Mouse (Mus musculus) liver, adult 2 months (tissue): Measurements from ENCODE around the gene Larp1. TPM values are rescaled to one million over a fixed set of nuclear protein-coding genes. Genes with fewer than 3 reads are reported as not detected.

Source experiments
- DNase-seq: peaks from one replicate; pipeline ENCODE4 v3.0.0-alpha.2; 2011; ENCODE audit warnings: low read depth, low spot score; ENCODE audit errors: extremely low read depth
- H3K27ac ChIP-seq: fragments of 200-500 bp; replicated peaks from 2 replicates; pipeline ENCODE4 v1.5.1; 2012; ENCODE audit warnings: low read depth, mild to moderate bottlenecking, control low read depth, inconsistent platforms, low read length; ENCODE audit not compliant: insufficient read depth
- H3K27me3 ChIP-seq: fragments of 200-500 bp; 2 replicates; pipeline ENCODE4 v1.6.1; 2012; ENCODE audit warnings: mild to moderate bottlenecking, moderate library complexity, low read length, inconsistent platforms; ENCODE audit not compliant: control insufficient read depth, insufficient read depth
- H3K36me3 ChIP-seq: fragments of 200-500 bp; 2 replicates; pipeline ENCODE4 v1.6.1; 2012; ENCODE audit warnings: low read length, inconsistent platforms; ENCODE audit not compliant: control insufficient read depth, insufficient read depth
- H3K4me1 ChIP-seq: fragments of 200-500 bp; 2 replicates; pipeline ENCODE4 v1.6.1; 2011; ENCODE audit warnings: low read length; ENCODE audit not compliant: control insufficient read depth, insufficient read depth
- H3K4me3 ChIP-seq: fragments of 200-500 bp; 2 replicates; pipeline ENCODE4 v1.5.1; 2011; ENCODE audit warnings: low read depth, mild to moderate bottlenecking, control low read depth, low read length, moderate library complexity; ENCODE audit not compliant: insufficient read depth
- H3K79me2 ChIP-seq: fragments of 200-500 bp; 2 replicates; pipeline ENCODE4 v1.6.1; 2012; ENCODE audit warnings: inconsistent platforms, mild to moderate bottlenecking, low read length, moderate library complexity; ENCODE audit not compliant: control insufficient read depth, insufficient read depth
- H3K9ac ChIP-seq: fragments of 200-500 bp; 2 replicates; pipeline ENCODE4 v1.6.1; 2012; ENCODE audit warnings: low read depth, mild to moderate bottlenecking, control low read depth, inconsistent platforms, low read length
- CTCF ChIP-seq: fragments of 200-500 bp; IDR thresholded peaks from 2 replicates; pipeline ENCODE4 v1.5.1; 2011; ENCODE audit warnings: low read depth, low read length, control low read depth
- POLR2A ChIP-seq: fragments of 200-500 bp; IDR thresholded peaks from 2 replicates; pipeline ENCODE4 v1.6.1; 2011; ENCODE audit warnings: low read length, control low read depth; ENCODE audit not compliant: insufficient read depth; ENCODE audit errors: extremely low read depth
- WGBS: fragments of 180-500 bp; shearing (Covaris S2); methylation state at CpG from one replicate; pipeline ENCODE4 v1.1.7; 2018; 5-methylcytosine and 5-hydroxymethylcytosine counted together
- polyA plus RNA-seq: library from polyadenylated mRNA; depleted of rRNA; stranded (reverse); fragments of >200 nt; gene quantifications from 2 replicates; pipeline ENCODE4 v1.2.3, GENCODE M21; 2012
- total RNA-seq: library from RNA; depleted of rRNA; stranded (reverse); fragments of >200 nt; gene quantifications from 2 replicates; pipeline ENCODE4 v1.2.3, GENCODE M21; 2014

Gene Larp1
- total and polyA plus RNA-seq, 2 experiments = 19.7 to 39.8 TPM

DNA sequence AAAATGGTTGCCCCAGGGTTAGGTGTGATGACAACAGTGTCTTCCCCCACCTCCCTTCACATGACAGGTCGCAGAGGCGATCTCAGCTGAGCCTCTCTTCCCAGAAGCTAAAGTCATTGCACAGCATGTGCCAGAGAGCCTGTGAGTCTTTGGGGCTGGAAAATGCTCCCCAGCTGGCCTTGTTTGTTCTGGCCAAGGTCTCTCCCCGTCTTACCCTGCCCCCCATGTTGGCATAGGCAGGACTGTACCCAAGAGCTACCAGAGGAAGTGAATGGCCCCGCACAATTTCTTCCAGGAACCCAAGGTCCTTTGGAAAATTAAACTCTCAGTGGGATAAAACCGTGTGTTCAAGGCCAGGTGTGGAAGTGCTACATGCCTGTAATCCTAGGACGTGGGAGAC lies 5.1 kb upstream of the Larp1 start:
- Histone ChIP-seq H3K36me3 (no peaks in the 10 kb centered on the region), H3K4me1 (peaks cover 11% of the 10 kb centered on the region; the same call in 1 of the 2 replicates), H3K27ac (no peak overlapping the region), H3K27me3 (no peaks in the 10 kb centered on the region), H3K9ac (no peak overlapping the region), H3K79me2 (no peaks in the 10 kb centered on the region), H3K4me3 (no peak overlapping the region)
- TF ChIP-seq CTCF (no peak), POLR2A (no peak)
- 68% methylated on average over 6 of the region's 6 CpGs for WGBS
- DNase-seq = no peak

DNA sequence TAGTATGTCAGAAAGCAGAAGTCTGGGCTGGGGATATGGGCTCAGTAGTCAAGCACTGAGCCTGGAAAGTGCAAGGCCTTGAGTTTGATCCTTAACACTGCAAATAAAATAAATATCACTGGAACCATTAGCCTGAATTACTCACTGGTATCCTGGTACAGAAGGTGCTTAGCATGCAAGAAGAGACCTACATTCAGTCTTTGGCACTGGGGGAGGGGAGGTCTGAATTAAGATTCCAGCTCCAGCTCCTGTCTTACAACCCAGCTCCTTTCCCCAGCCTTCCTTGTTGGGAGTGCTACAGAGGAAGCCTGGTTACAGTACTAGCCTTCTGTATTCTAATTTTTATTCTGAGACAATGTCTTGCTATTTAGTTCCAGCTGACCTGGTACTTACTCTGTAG lies 3.8 kb upstream of the Larp1 start:
- H3K27ac ChIP-seq = no peak overlapping the region

DNA sequence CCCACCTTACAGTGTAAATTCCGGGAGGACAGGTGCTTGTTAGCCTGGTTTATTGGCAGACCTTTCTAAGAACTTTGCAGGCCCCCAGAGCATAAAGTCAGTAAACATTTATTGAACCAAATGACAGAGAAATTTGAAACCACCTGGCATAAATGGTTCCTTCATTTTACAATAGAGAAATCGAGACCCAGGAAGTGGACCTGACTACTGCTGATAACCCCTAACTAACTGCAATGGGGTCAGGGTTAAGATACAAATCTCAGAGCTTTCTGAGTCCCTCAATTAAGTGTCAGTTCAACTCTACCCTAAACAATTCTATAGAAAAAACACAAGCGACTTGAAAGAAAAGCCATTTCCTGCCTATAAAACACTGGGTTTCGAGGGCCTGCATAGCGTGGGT lies 851 bp upstream of the Larp1 start:
- peak overlapping the region; percentile 81; the same call in 1 of the 2 replicates for H3K4me3 ChIP-seq
- WGBS = 5% methylated on average over 5 of the region's 5 CpGs
- peak overlapping the region; percentile 89 for H3K9ac ChIP-seq
- H3K36me3 ChIP-seq = no peaks in the 10 kb centered on the region
- TF ChIP-seq CTCF (no peak), POLR2A (no peak)
- H3K27me3 ChIP-seq = no peaks in the 10 kb centered on the region
- peak overlapping the region; percentile 99 for H3K27ac ChIP-seq
- peak; percentile 60 for DNase-seq
- H3K79me2 ChIP-seq = peaks cover 22% of the 10 kb centered on the region
- peaks cover 20% of the 10 kb centered on the region for H3K4me1 ChIP-seq

More for the DNA sequence above, 3.8 kb upstream of the Larp1 start:
- no peak overlapping the region for H3K9ac ChIP-seq
- no peak overlapping the region for H3K4me3 ChIP-seq
- peaks cover 8% of the 10 kb centered on the region; the same call in 1 of the 2 replicates for H3K4me1 ChIP-seq
- no peaks in the 10 kb centered on the region for H3K27me3 ChIP-seq
- H3K79me2 ChIP-seq = peaks cover 8% of the 10 kb centered on the region; the same call in 1 of the 2 replicates
- TF ChIP-seq CTCF (no peak), POLR2A (no peak)
- no peaks in the 10 kb centered on the region for H3K36me3 ChIP-seq
- DNase-seq = no peak

DNA sequence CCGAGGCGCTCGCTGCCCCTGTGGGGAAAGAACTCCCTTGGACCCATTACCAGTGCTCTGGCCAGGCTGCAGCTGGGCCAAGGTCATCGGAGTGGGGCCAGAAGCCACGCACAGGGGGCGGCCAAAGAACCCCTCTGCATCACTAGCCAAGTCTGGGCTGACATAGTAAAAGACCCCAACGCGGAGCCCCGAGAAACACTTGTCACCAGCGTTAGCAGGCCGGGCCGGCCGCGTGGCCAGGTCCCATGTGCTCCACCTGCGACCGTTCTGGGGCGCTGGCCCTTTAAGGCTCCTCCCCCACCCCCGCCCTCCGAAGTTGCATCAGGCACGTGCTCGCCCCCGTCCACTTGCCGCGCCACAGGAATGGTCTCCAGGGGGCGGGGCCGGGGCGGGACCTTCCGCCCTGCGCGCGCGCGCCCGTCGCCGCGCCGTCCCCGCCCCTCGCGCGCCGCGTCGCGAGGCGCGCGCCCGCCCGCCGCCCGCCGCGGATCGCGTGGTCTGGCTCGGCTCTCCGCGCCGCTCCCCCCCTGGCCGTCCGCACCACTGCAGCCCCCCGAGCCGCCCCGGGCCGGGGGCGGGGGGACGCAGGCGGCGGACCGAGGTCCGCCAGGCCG lies 320 bp upstream of the Larp1 start:
- peaks cover 26% of the 10 kb centered on the region for H3K79me2 ChIP-seq
- WGBS = 7% methylated on average over 68 of the region's 74 CpGs
- no peak for TF ChIP-seq CTCF
- TF ChIP-seq POLR2A = peak; percentile 46; the same call in 1 of the 2 replicates
- peak overlapping the region; percentile 96 for H3K4me3 ChIP-seq
- peaks cover 17% of the 10 kb centered on the region for H3K4me1 ChIP-seq
- no peaks in the 10 kb centered on the region for H3K36me3 ChIP-seq
- DNase-seq = peak; percentile 76
- peak overlapping the region; percentile 98 for H3K9ac ChIP-seq
- H3K27ac ChIP-seq = peak overlapping the region; percentile 99
- no peaks in the 10 kb centered on the region for H3K27me3 ChIP-seq

DNA sequence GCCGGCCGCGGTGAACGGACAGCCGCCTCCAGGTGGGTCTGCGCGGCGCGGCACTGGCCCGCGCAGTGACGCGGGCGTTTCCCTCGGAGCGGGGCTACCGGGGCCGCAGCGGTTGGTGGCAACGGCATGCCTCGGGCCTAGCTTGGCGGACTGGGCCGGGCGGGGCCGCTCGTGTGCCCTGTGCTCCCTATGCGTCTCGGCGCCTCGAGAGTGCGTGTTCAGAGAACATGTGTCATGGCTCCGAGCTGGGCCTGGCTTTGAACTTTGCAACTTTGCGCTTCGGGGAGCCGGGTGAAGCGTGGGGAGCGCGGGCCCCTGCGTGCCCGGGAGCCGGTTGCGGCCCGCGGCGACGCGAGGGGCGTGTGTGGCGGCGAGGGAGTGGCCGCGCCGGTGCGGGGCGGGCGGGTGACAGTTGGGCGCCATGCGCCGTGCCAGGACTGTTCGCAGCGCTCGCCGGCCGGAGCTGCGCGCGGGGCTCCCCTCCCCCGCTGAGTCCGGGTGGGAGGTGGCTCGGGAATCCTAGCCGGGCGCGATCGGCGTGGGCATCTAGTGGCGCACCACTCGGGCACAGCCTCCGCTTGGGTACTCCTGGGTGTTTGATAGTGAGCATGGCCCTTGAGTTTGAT lies 765 bp downstream of the Larp1 start:
- no peaks in the 10 kb centered on the region for H3K36me3 ChIP-seq
- H3K79me2 ChIP-seq = peaks cover 34% of the 10 kb centered on the region
- under 1% methylated on average over 78 of the region's 78 CpGs for WGBS
- peak overlapping the region; percentile 86 for H3K27ac ChIP-seq
- no peaks in the 10 kb centered on the region for H3K27me3 ChIP-seq
- peak overlapping the region; percentile 96 for H3K4me3 ChIP-seq
- H3K4me1 ChIP-seq = peaks cover 19% of the 10 kb centered on the region
- peak overlapping the region; percentile 98 for H3K9ac ChIP-seq
- DNase-seq = no peak
- TF ChIP-seq POLR2A = peak; percentile 11; the same call in 1 of the 2 replicates
- TF ChIP-seq CTCF = no peak

DNA sequence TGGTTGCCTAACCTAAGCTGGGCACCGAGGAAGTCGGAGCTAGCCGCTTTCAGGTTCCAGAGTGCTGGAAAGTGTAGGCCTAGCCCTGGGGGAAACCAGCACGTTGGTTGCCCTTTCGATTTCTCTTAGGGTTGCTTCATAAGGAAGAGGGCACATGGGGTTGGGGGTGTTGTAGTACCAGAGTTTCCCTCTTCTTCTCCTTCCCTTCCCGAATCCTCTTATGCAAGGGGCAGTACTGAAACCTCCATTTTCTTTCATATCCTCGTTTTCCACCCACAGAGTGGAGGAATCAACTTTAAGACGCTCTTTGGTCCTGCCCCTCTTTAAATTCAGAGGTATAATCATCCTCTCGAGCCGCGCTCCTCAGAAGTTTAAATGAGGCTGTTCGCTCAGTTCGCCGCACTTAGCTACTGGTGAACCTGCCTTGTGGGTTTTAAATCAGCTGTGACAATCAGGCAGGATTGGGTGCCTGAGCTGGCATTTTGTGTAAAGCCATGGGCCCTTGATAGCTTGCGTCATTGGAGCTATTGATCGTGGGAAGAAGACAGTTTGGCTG lies 1.4 kb downstream of the Larp1 start:
- under 1% methylated on average over 16 of the region's 16 CpGs for WGBS
- Histone ChIP-seq H3K27ac (peak overlapping the region; percentile 86), H3K4me1 (peaks cover 21% of the 10 kb centered on the region), H3K27me3 (no peaks in the 10 kb centered on the region), H3K36me3 (no peaks in the 10 kb centered on the region), H3K9ac (peak overlapping the region; percentile 98), H3K79me2 (peaks cover 35% of the 10 kb centered on the region), H3K4me3 (peak overlapping the region; percentile 96)
- peak; percentile 97 for DNase-seq
- TF ChIP-seq CTCF (no peak), POLR2A (peak; percentile 16; the same call in 1 of the 2 replicates)
